Mouse (Mus musculus): ENCODE data around the gene Cfh. TPM values are rescaled to one million over a fixed set of nuclear protein-coding genes. Genes with fewer than 3 reads are reported as not detected.
"Not testable (repeated sequence)": the region's sequence is repeated elsewhere in the genome, so short reads cannot be mapped to it uniquely, and the experiment has no call there.

Cfh gene
- 2.4 and 2.7 TPM in 2 replicates for polyA plus RNA-seq (2016; fragmentation: Nextera tagmentation; extraction: Ambion mirVana)

DNA sequence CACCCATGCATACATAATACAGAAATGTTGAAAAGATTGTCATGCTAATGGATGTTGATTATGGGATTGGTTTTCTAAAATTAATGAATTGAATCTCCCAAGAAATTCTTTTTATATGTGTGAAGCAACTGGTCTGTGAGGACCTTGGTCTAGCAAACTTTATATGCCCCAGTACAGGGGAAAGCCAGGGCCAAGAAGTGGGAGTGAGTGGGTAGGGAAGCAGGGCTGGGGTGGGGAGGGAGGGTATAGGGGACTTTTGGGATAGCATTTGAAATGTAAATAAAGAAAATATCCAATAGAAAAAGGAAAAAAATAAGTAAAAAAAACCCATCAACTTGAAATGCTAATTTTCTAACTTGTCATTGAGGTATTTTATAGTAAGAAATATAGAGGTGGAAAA is at the start of gene Cfh:
Gene Cfh (minus strand): TSS at position 101 of the 400 bp plus-strand sequence.
- H3K4me1 ChIP-seq; H3K36me3 ChIP-seq (replicated peaks); ATAC-seq (ENCODE audit: low FRiP score); H3K9ac ChIP-seq; H3K4me3 ChIP-seq (replicated peaks); H3K9me3 ChIP-seq; H3K27ac ChIP-seq; H3K4me2 ChIP-seq; H3K27me3 ChIP-seq: not testable (repeated sequence)

DNA sequence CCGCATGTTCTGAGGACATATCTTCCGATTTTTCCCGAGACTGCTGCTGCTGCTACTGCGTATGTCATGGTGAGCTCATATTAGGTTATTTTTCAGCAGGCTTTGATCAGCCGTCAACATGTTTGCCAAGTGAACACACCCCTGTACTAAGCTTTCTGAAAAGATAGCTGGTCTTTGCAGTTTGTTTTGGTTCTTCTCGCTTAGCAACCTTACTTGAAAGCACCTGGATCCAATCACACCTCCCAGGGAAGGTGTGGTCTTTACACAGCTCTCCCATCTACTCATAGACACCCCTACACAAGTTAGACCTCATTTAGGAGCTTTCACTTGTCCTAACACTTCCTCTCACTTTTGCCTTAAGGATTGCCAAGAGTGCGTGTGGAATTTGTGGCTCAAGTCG is 43.1 kb upstream of the Cfh start:
- H3K4me3 ChIP-seq (replicated peaks) = no peak overlapping the region
- H3K9ac ChIP-seq = no peak overlapping the region
- H3K27ac ChIP-seq = no peak overlapping the region
- H3K4me1 ChIP-seq = no peaks in the 10 kb centered on the region
- H3K36me3 ChIP-seq (replicated peaks) = no peaks in the 10 kb centered on the region
- no peaks in the 10 kb centered on the region for H3K9me3 ChIP-seq
- WGBS = 87% methylated on average over 8 of the region's 8 CpGs
- ATAC-seq (ENCODE audit: low FRiP score) = no peak
- H3K27me3 ChIP-seq = no peaks in the 10 kb centered on the region
- no peak overlapping the region for H3K4me2 ChIP-seq

DNA sequence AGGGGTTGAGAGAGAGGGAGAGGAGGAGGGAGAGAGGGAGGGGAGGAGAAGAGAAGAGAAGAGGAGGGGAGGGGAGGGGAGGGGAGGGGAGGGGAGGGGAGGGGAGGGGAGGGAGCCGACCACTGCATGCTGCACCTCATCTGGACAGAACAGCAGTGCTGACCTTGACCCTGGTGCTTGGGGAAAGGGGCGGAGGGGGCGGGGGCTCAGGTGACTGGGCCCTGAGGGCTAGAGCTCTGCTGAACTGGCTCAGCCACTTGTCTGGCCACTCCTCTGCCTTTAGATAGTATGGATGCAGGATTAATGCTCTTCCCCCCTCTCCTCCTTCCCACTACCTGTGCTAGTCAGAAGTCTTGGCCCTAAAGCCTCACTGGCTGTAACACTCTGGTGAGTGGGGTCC is 41.7 kb upstream of the Cfh start:
- H3K36me3 ChIP-seq (replicated peaks) = no peaks in the 10 kb centered on the region
- ATAC-seq (ENCODE audit: low FRiP score) = no peak
- no peak overlapping the region for H3K4me2 ChIP-seq
- H3K27ac ChIP-seq = no peak overlapping the region
- 57% methylated on average over 3 of the region's 3 CpGs for WGBS
- no peaks in the 10 kb centered on the region for H3K27me3 ChIP-seq
- no peaks in the 10 kb centered on the region for H3K4me1 ChIP-seq
- no peak overlapping the region for H3K4me3 ChIP-seq (replicated peaks)
- H3K9me3 ChIP-seq = no peaks in the 10 kb centered on the region
- H3K9ac ChIP-seq = no peak overlapping the region

DNA sequence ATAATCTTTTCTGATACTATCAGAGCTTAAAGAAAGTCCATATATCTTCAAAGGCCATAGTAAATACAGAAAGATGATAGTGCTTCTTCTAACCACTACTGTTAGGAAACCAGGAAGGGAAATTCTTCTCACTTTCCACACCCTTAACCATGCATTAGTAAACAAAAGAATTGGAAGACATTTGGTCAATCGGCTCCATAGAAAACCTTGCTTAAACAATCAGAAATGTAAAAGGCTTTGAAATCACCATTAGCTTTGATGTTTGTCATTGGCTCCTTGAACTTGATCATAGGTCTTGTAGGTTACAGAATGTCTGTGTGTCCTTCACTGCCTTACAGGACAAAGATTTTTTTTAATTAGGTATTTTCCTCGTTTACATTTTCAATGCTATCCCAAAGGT is 21.8 kb upstream of the Cfh start:
- H3K36me3 ChIP-seq (replicated peaks) = no peaks in the 10 kb centered on the region
- no peak for ATAC-seq (ENCODE audit: low FRiP score)
- no peak overlapping the region for H3K9ac ChIP-seq
- H3K4me2 ChIP-seq = no peak overlapping the region
- H3K27ac ChIP-seq = no peak overlapping the region
- no peak overlapping the region for H3K4me3 ChIP-seq (replicated peaks)
- H3K4me1 ChIP-seq = no peaks in the 10 kb centered on the region
- 76% methylated on average over 2 of the region's 2 CpGs for WGBS
- H3K9me3 ChIP-seq = no peaks in the 10 kb centered on the region
- H3K27me3 ChIP-seq = no peaks in the 10 kb centered on the region

DNA sequence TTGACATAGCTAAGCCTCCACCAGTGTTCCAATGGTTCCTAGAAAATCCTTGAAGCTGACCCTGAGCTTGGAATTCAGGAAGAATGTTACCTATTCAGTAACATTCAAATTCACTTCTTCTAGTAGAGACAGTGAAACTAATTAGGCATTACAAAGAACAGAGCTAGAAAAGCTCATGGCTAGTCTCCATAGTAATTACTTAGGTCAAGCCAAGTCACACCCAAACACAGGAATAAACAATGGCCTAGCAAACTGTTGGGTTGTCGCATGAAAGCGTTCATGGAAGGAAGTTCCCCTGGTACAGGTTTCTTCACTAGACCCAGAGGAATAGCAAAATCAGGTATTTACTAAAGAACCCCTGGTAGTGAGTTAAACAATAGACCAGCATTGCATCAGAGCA is 4.9 kb upstream of the Cfh start:
- not testable (repeated sequence) for H3K4me1 ChIP-seq; H3K36me3 ChIP-seq (replicated peaks); H3K4me2 ChIP-seq; H3K9me3 ChIP-seq; ATAC-seq (ENCODE audit: low FRiP score); H3K27me3 ChIP-seq; H3K9ac ChIP-seq; H3K27ac ChIP-seq; H3K4me3 ChIP-seq (replicated peaks)
- 60% methylated on average over 2 of the region's 2 CpGs for WGBS

DNA sequence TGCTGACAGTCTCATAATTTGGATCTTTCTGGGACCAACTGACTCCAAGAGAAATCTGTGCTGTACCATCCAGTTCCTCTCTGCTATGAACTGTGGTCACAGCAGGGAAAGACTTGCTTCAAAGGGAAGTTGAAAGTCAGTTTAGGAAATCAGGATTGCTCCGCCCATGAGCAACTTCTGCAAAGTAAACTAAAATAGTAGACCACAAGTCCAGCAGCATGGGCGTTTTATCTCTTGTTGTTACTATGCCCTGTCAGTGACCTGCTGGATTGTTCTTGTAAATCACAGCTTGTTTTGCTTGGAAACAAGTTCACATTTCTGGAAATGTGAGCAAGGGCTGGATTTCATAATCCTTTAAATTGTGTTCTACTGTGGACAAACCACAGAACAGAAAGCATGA is 356 bp downstream of the Cfh start:
- WGBS = 69% methylated on average over 2 of the region's 2 CpGs

DNA sequence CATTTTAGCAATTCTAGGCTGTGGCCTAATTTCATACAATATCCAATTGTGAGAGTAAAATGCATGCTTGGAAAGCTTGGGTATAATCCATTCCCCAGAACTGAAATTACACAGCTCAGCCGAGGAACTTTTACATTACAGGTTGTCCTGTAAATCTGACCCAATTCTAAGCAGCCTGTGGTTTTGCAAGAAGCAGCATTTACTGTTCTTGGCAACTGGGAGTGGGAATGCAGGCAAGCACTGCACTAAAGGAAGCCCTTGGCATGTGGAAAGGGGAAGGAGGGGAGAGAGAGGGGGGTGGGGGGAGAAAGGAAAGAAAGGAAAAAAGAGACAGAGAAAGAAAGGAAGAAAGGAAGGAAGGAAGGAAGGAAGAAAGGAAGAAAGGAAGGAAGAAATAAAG is 3.4 kb downstream of the Cfh start:
- WGBS = 79% methylated on average over 1 of the region's 1 CpGs
- ATAC-seq (ENCODE audit: low FRiP score) = no peak
- no peak overlapping the region for H3K9ac ChIP-seq

More for the DNA sequence above, 356 bp downstream of the Cfh start:
- no peak overlapping the region for H3K4me3 ChIP-seq (replicated peaks)
- no peak overlapping the region for H3K9ac ChIP-seq
- ATAC-seq (ENCODE audit: low FRiP score) = no peak
- H3K4me1 ChIP-seq = no peaks in the 10 kb centered on the region
- H3K27me3 ChIP-seq = no peaks in the 10 kb centered on the region
- H3K27ac ChIP-seq = no peak overlapping the region
- no peaks in the 10 kb centered on the region for H3K9me3 ChIP-seq
- H3K4me2 ChIP-seq = no peak overlapping the region
- H3K36me3 ChIP-seq (replicated peaks) = no peaks in the 10 kb centered on the region

DNA sequence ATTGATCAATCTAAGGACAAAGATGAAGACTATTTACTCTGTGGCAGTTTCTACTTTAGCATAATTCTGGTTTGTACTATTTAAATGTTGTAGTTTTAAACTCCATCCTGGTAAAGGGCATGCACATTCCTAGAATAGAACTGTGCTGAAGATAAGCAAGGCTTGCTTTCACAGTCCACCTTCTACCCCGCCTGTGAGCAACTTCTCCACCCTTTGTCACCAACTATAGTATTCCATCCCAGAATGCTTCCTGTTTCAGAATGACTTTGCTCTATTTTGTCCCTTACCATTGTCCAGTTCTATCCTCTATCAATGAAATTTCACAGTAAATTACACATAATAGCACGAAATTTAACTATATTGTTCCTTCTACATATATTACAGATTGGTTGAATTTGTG is 8.1 kb downstream of the Cfh start:
- H3K9me3 ChIP-seq = no peaks in the 10 kb centered on the region
- H3K4me3 ChIP-seq (replicated peaks) = no peak overlapping the region
- WGBS = 77% methylated on average over 2 of the region's 2 CpGs
- no peak for ATAC-seq (ENCODE audit: low FRiP score)
- no peak overlapping the region for H3K4me2 ChIP-seq
- no peak overlapping the region for H3K9ac ChIP-seq
- no peak overlapping the region for H3K27ac ChIP-seq
- no peaks in the 10 kb centered on the region for H3K36me3 ChIP-seq (replicated peaks)
- H3K27me3 ChIP-seq = no peaks in the 10 kb centered on the region
- no peaks in the 10 kb centered on the region for H3K4me1 ChIP-seq

More for the DNA sequence above, 3.4 kb downstream of the Cfh start:
- Histone ChIP-seq H3K36me3 (replicated peaks) (no peaks in the 10 kb centered on the region), H3K4me1 (no peaks in the 10 kb centered on the region), H3K27ac (no peak overlapping the region), H3K9me3 (no peaks in the 10 kb centered on the region), H3K4me3 (replicated peaks) (no peak overlapping the region), H3K4me2 (no peak overlapping the region), H3K27me3 (no peaks in the 10 kb centered on the region)

DNA sequence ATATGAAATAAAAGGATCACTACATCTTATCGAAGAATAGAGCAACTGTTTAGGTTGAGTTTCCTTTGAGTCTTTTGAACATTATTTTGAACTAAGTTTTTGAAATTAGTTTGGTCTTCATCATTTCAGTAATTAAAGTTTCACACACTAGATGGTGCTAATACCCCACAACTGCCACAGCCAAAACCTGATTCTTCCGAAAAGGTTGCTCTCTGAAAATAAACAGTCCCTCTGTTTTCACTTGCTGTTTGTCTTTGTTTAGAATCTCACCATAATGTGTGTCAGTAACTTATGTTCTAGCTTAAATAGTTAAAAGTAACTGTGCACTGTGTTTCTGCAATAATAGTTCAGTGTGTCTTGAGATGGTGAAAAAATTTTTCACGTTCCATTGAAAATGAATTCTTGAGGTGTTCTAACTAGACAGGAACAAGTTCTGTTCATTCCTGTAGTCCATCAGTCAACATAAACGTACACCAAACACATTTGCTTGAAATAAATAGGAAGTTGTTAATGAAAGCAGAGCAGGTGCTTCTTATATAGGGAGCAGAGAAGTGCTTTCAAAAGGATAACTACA is 11.9 kb downstream of the Cfh start:
- Histone ChIP-seq H3K27me3 (no peaks in the 10 kb centered on the region), H3K4me3 (replicated peaks) (no peak overlapping the region), H3K27ac (no peak overlapping the region), H3K9ac (no peak overlapping the region), H3K4me1 (no peaks in the 10 kb centered on the region), H3K36me3 (replicated peaks) (no peaks in the 10 kb centered on the region), H3K9me3 (no peaks in the 10 kb centered on the region), H3K4me2 (no peak overlapping the region)
- 0 out of 2 replicates have a peak, but pooled peaks have one; percentile 51 for ATAC-seq (ENCODE audit: low FRiP score)
- 42% methylated on average over 4 of the region's 4 CpGs for WGBS

DNA sequence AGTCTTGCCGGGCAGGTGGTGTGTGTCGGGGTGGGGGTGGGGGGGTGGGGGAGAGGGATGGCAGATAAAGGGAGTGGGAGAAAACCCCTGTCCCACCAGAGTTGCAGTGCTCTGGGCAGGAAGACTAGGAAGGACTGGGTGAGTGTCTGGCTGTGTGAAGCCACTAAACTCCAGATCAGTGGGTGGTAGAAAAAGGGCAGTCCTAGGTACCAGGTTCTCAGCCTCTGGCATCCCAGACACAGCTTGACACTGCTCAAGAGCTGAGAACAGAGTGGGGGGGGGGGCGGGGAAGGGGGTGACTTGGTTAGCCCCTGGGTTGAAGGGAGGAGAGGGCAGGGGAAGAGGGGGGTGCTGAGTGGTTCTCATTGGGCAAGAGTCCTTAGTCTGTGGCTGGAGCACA is 24.6 kb downstream of the Cfh start:
- H3K9ac ChIP-seq = no peak overlapping the region
- H3K4me3 ChIP-seq (replicated peaks) = no peak overlapping the region
- no peak overlapping the region for H3K4me2 ChIP-seq
- H3K4me1 ChIP-seq = no peaks in the 10 kb centered on the region
- no peaks in the 10 kb centered on the region for H3K27me3 ChIP-seq
- no peak overlapping the region for H3K27ac ChIP-seq
- ATAC-seq (ENCODE audit: low FRiP score) = no peak
- H3K36me3 ChIP-seq (replicated peaks) = no peaks in the 10 kb centered on the region
- no peaks in the 10 kb centered on the region for H3K9me3 ChIP-seq
- 88% methylated on average over 2 of the region's 3 CpGs for WGBS

DNA sequence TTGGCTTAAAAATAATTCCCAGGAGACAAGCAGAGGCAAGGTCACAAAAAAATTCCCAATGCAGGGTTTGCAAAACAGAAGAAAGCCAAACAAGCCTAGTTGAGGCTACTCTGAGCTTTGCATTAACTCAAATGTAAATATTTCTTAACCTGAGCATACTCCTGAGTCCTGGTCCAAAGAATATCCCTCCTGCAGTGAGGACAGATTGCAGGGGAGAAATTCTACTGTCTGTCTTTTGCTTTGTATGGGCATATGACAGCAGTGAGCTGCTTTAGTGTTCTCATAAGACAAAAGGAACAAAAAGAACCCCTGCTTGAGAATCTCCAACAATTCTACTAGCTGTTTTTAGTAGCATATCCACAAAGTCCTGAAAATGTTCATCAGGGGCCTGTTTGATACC is 114.1 kb downstream of the Cfh start:
- Histone ChIP-seq H3K9ac (no peak overlapping the region), H3K36me3 (replicated peaks) (no peaks in the 10 kb centered on the region), H3K27me3 (no peaks in the 10 kb centered on the region), H3K27ac (no peak overlapping the region), H3K4me1 (no peaks in the 10 kb centered on the region), H3K4me3 (replicated peaks) (no peak overlapping the region), H3K4me2 (no peak overlapping the region), H3K9me3 (no peaks in the 10 kb centered on the region)
- ATAC-seq (ENCODE audit: low FRiP score) = no peak

All from forebrain, embryonic 12.5 days (tissue).